Mouse (Mus musculus) adrenal gland, adult 2 months (tissue): ENCODE measurements around the gene Elk3. TPM values are rescaled to one million over a fixed set of nuclear protein-coding genes. Genes with fewer than 3 reads are reported as not detected.

ENCODE experiments used
- DNase-seq: peaks from one replicate; pipeline ENCODE4 v3.0.0; 2021
- polyA plus RNA-seq: library from polyadenylated mRNA; depleted of rRNA; stranded (reverse); fragments of >200 nt; gene quantifications from 2 replicates; pipeline ENCODE4 v1.2.3, GENCODE M21; 2012
- total RNA-seq, 2 experiments: library from RNA; stranded (reverse); gene quantifications; 2 replicates each; pipeline ENCODE4 v1.2.3; 2021

Gene Elk3
- total and polyA plus RNA-seq, 3 experiments, result 31.1 to 54.3 (median 51.5) TPM

- no peak for DNase-seq
These were observed 42.6 kb downstream of the Elk3 start for GRCm38 (mm10) chr10:93268339-93268738.

GRCm38 (mm10) chr10:93267509-93267908 is 43.4 kb downstream of the Elk3 start:
- no peak for DNase-seq

GRCm38 (mm10) chr10:93266521-93266920 is 44.4 kb downstream of the Elk3 start:
- no peak for DNase-seq

GRCm38 (mm10) chr10:93265833-93266232 is 45.1 kb downstream of the Elk3 start:
- no peak for DNase-seq

GRCm38 (mm10) chr10:93264001-93264400 is 46.9 kb downstream of the Elk3 start:
- no peak for DNase-seq

- DNase-seq, result no peak
These were observed 47.5 kb downstream of the Elk3 start for GRCm38 (mm10) chr10:93263431-93263830.

- no peak for DNase-seq
These were observed 48.9 kb downstream of the Elk3 start for GRCm38 (mm10) chr10:93261981-93262499.

- no peak for DNase-seq
These were observed 49.6 kb downstream of the Elk3 start for GRCm38 (mm10) chr10:93261132-93261980.

- DNase-seq, result no peak
These were observed 51.1 kb downstream of the Elk3 start for GRCm38 (mm10) chr10:93259826-93260225.

GRCm38 (mm10) chr10:93255294-93255693 is 55.6 kb downstream of the Elk3 start:
- DNase-seq, result no peak

- DNase-seq, result no peak
These were observed 57.8 kb downstream of the Elk3 start for GRCm38 (mm10) chr10:93253156-93253555.

GRCm38 (mm10) chr10:93252661-93253060 is 58.3 kb downstream of the Elk3 start:
- DNase-seq, result no peak

GRCm38 (mm10) chr10:93251426-93251825 is 59.5 kb downstream of the Elk3 start:
- DNase-seq, result no peak

GRCm38 (mm10) chr10:93250436-93251317 is 60.3 kb downstream of the Elk3 start:
- DNase-seq, result no peak

GRCm38 (mm10) chr10:93249901-93250300 is 61.0 kb downstream of the Elk3 start:
- no peak for DNase-seq

GRCm38 (mm10) chr10:93248416-93248815 is 62.5 kb downstream of the Elk3 start:
- no peak for DNase-seq

GRCm38 (mm10) chr10:93247902-93248301 is 63.0 kb downstream of the Elk3 start:
- no peak for DNase-seq

GRCm38 (mm10) chr10:93247422-93247821 is 63.5 kb downstream of the Elk3 start:
- no peak for DNase-seq

- DNase-seq, result no peak
These were observed 64.6 kb downstream of the Elk3 start for GRCm38 (mm10) chr10:93246185-93246920.

GRCm38 (mm10) chr10:93244209-93244705 is 66.7 kb downstream of the Elk3 start:
- DNase-seq, result no peak

- no peak for DNase-seq
These were observed 68.1 kb downstream of the Elk3 start for GRCm38 (mm10) chr10:93242861-93243260.

GRCm38 (mm10) chr10:93242208-93242607 is 68.7 kb downstream of the Elk3 start:
- DNase-seq, result no peak
